Mouse (Mus musculus): Measurements from ENCODE around the gene Nfic.

DNA sequence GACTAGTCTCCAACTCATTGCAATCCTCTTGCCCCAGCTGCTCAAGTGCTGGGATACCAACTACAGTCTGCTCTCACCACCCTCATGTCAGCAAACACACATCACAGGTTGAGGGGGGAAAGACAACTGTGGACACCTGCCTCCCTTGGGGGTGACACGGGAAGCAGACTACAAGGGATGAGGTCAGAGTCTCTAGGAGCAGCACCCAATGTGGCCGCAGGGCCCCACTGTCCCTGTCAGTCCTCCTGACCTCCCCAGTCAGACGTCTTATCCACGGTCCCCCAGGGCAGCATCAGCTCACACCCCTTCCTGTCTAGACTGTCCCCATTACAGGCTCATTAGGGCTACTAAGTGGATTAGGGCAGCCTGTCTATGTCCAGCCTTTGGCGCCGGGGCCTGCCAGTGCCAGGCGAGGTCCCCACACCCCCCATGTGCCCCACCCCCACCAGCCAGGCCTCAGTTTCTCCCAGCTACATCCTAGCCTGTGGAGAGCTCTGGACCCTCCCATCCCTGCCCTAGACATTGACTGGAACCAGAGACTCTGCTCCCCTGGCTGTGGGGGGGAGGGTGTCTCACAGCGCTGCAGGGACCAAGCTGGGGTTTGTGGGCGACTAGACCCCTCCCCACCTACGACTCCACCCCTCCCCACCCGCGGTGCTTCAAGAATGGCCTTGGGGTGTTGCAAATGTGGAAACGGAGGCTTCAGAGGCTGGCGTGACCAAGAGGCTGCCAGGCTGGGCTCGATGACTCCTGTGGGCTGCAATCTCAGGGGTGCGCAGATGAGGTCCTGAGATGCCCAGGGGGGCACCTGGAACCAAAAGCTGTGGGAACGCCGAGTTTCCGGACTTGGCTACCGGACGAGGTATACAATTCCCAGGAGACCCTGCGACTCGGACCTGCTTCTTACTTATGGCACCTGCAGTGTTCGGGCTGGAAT is 48.7 kb downstream of the Nfic start:
- TF ChIP-seq CTCF (IDR thresholded peaks at IDR 0.05; ENCODE audit: low read depth) = no peak
- no peak for TF ChIP-seq EP300 (IDR thresholded peaks at IDR 0.05; ENCODE audit: low read depth)

Data from liver, postnatal 0 days (tissue).